Comparison of ENCODE assay signal across 8 mouse cellular contexts in genomic region chrX:98701635-98702034, GRCm38 (mm10).
DNase-seq lines count a peak whose midpoint lies in the region; TF ChIP-seq lines count a peak whose summit lies in the region.

No protein-coding gene starts in this region.

- peak; percentile 64 for DNase-seq in ZHBTc4 (ENCODE audit: low read depth, low spot score)
- peak; percentile 69 for DNase-seq in cerebellum, postnatal 14 days
- peak; percentile 43 to 65 for DNase-seq in frontal cortex, postnatal 36 days (ENCODE audit: low spot score in 2 of 2)
- peak; percentile 11 for DNase-seq in large intestine, adult 2 months (ENCODE audit: low read depth, low spot score)
- DNase-seq in lung, adult 2 months, result peak; percentile 16
- peak; percentile 76 for DNase-seq in retina, embryonic 14.5 days (ENCODE audit: low spot score)
- DNase-seq in urinary bladder, postnatal 25 days (ENCODE audit: low spot score), result peak; percentile 40

- no peak for TF ChIP-seq POLR2A in lung, adult 2 months (IDR thresholded peaks at IDR 0.05; ENCODE audit: borderline replicate concordance, extremely low read depth, low read depth, low read length)

- no peaks in the 10 kb centered on the region for H3K9me3 ChIP-seq in E14TG2a.4 (ENCODE audit: low read length)

- peak; percentile 57 for TF ChIP-seq CTCF in E14TG2a.4 (conservative IDR thresholded peaks at IDR 0.05; ENCODE audit: low read length)
- TF ChIP-seq CTCF in lung, adult 2 months (IDR thresholded peaks at IDR 0.05; ENCODE audit: insufficient read depth, low read length), result peak; percentile 70

- H3K4me3 ChIP-seq in E14TG2a.4 (replicated peaks; ENCODE audit: low read length), result no peak overlapping the region
- no peak overlapping the region for H3K4me3 ChIP-seq in lung, adult 2 months (replicated peaks; ENCODE audit: extremely low read depth, low read depth, low read length)

- H3K27me3 ChIP-seq in E14TG2a.4 (ENCODE audit: insufficient read depth, low read length), result no peaks in the 10 kb centered on the region

- H3K4me1 ChIP-seq in E14TG2a.4 (replicated peaks; ENCODE audit: low read depth, low read length), result no peaks in the 10 kb centered on the region
- no peaks in the 10 kb centered on the region for H3K4me1 ChIP-seq in lung, adult 2 months (ENCODE audit: control insufficient read depth, insufficient read depth, low read length)

- WGBS in large intestine, adult 2 months, result 14% methylated on average over 4 of the region's 4 CpGs
- WGBS in lung, adult 2 months, result 15% methylated on average over 4 of the region's 4 CpGs

- H3K36me3 ChIP-seq in E14TG2a.4 (ENCODE audit: insufficient read depth, low read length), result no peaks in the 10 kb centered on the region

Comparison
In these comparisons a context has a peak if more than half of its experiments do, and no peak if none do; other contexts are left out.
1. DNase-seq: peak in every context shown above with its lines; median percentile 76 in retina, embryonic 14.5 days; 69 in cerebellum, postnatal 14 days; 64 in ZHBTc4; 54 in frontal cortex, postnatal 36 days; 40 in urinary bladder, postnatal 25 days; 16 in lung, adult 2 months; 11 in large intestine, adult 2 months.